Mouse (Mus musculus) embryo, embryonic 10 days (tissue): ENCODE data around the gene Rara.
"Not testable (repeated sequence)": the region's sequence is repeated elsewhere in the genome, so short reads cannot be mapped to it uniquely, and the experiment has no call there.

Experiments
- DNase-seq: peaks from one replicate; pipeline ENCODE4 v3.0.0-alpha.2; 2015; ENCODE audit warnings: low spot score

The Rara gene

DNA sequence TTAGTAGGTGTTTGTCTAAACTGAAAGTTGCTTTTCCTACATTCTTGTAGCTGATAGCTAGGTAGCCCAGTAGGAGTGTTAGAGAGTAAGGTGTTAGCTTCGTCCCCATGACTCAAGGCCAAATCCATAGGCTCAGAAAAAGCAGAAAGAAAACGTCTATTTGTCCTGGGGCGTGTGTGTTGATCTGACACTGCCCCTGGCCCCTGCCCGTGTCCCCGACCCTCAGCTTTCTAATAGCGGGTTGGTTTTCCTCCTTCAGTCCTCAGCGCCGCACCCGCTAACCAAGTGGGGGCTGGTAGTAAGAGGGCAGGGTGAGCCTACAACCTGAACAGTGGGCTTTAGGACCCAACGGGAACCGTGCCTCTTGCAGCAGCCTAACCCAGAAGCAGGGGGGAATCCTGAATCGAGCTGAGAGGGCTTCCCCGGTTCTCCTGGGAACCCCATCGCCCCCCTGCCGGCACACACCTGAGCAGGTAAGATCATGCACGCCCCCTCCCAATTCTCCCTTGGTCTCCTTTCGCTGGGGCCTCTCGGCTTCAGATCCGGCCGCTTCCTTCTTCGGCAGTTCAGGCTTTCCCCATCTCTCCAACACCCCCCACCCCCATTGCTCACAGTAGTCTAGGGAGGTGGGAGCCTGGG lies at the start of gene Rara:
TSS of gene Rara (plus strand) at position 381 of the 639 bp plus-strand sequence.
- DNase-seq: peak; percentile 74

- no peak for DNase-seq
Measured at GRCm38 (mm10) chr11:98887703-98888102, 39.9 kb upstream of the Rara start.

GRCm38 (mm10) chr11:98889077-98889476 lies 38.5 kb upstream of the Rara start:
- DNase-seq: no peak

- DNase-seq: no peak
Measured at GRCm38 (mm10) chr11:98889977-98890376, 37.6 kb upstream of the Rara start.

GRCm38 (mm10) chr11:98892426-98892825 lies 35.2 kb upstream of the Rara start:
- no peak for DNase-seq

GRCm38 (mm10) chr11:98900529-98901125 lies 27.0 kb upstream of the Rara start:
- DNase-seq: no peak

GRCm38 (mm10) chr11:98902621-98903245 lies 24.9 kb upstream of the Rara start:
- peak; percentile 89 for DNase-seq

DNA sequence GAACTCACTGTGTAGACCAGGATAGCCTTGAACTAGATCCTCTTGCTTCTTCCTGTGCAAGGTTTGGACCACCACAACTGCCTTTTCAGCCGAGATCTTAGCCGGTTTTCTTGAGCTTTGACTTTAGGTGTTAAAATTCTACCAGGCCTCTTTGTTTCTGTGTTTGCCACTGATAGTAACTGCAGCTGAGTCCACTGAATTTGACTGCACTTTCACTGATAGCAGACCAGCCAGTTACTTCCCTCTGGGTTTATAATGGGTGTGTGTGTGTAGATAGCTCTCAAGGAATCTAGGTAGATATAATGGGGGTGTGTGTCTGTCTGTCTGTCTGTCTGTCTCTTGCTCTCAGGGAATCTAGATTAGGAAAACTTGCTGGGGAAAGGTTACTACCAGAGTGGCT lies 23.0 kb upstream of the Rara start:
- no peak for DNase-seq

DNA sequence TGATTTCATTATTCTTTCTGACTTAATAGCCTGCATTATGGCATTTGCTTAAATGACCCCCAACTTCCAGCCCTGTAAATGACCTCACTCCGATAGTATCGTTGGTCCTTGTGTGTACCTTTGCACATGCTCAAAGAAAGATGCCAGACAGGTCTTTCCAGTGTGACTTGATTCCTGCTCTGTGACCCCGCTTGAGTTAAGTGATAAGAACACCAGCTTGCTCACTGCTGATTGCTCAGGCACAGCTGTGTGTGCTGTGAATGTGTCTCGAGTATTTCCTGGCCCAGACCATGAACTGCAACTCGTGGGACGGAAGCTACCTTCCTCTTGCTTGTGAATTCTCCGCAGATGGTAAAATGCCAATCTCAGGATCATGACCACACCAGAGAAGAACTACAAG lies 22.6 kb upstream of the Rara start:
- DNase-seq: peak; percentile 47

DNA sequence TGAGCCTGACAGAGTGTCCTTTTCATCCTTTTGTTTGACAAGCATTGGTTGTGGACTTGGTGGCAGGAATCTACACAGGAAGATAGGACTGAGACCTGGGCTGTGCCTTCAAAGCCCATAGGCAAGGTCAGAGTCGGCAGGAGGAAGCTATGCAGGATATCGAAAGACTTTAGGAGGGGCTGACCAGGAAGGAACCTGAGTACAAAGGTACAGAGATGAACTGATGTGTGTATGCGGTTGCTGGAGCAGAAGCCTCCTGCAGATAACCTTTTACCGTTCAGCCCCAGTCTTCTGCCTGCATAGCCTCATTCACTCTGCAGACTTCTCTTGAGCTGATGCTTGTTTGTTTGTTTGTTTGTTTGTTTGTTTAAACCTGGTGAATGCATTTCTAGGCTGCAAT lies 22.0 kb upstream of the Rara start:
- no peak for DNase-seq

DNA sequence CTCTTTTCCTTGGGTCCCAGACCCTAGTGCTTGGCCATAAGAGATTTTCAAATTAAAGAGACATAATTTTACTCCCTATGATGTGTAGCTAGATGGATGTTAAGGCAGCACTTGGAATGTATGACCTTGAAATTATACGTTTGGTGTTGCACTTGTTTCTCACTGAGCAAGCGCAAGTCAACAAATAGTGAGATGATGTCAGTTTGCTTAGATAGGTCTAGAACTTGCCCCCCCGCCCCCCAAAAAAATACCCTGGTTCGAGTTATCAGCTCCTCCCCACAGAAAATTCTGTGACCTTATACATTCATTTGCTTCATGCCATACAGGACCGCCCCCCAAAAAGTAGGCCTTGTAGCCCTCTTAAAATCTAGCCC lies 20.6 kb upstream of the Rara start:
- no peak for DNase-seq

DNA sequence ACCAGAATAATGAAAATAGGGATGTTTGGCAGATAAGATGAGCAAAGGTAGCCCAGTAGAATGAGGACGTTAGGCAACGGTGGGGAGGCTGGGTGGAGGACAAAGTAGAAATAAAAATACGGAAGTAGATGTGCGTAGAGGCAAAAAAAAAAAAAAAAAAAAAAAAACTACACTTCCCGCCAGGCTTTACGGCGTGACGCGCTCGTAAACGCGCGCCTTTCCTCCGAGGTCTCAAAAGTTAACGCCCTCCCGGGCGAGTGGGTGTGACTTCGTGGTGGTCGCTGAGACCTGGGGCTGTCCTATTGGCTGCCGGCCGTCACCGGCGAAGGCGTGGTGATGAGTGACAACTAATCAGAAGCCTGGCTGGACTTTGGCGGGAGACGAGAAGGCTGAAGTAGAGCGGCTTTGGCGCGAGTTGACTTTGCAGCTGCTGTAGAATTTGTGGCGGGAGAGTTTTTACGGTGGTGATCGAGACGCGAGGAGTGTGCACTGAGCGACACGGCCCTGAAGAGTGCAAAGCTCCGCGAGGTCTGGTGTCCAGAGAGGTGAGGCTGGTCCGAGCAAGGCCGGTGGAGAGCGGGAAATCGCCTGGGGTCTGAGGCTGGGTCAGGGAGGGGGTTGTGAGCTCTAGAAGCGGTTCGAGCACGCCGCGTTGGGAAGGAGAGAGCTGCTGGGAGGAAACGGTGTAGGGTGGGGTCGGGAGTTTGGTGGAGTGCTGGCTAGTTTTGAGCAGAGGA lies 20.0 kb upstream of the Rara start, which contains the start of gene Cdc6:
TSS of gene Cdc6 (plus strand) at position 365 of the 737 bp plus-strand sequence.
- peak; percentile 100 for DNase-seq

- peak; percentile 76 for DNase-seq
Measured at GRCm38 (mm10) chr11:98909654-98910053, 18.0 kb upstream of the Rara start.

- no peak for DNase-seq
Measured at GRCm38 (mm10) chr11:98910415-98910814, 17.2 kb upstream of the Rara start.

GRCm38 (mm10) chr11:98911498-98911897 lies 16.1 kb upstream of the Rara start:
- no peak for DNase-seq

GRCm38 (mm10) chr11:98914196-98914595 lies 13.4 kb upstream of the Rara start:
- DNase-seq: no peak

DNA sequence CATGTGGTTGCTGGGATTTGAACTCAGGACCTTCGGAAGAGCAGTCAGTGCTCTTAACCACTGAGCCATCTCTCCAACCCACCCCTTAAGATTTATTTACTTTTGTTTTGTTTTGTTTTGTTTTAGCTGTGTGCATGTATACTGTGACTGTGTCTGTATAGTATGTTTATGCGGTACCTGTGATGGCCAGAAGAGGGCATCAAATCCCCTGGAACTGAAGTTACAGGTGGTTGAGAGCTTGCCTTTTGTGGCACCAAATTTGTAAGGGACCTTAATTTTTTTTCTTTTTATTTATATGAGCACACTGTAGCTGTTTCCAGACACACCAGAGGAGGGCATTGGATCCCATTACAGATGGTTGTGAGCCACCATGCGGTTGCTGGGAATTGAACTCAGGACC lies 11.2 kb upstream of the Rara start:
- DNase-seq: not testable (repeated sequence)

- no peak for DNase-seq
Measured at GRCm38 (mm10) chr11:98917428-98918005, 10.1 kb upstream of the Rara start.

DNA sequence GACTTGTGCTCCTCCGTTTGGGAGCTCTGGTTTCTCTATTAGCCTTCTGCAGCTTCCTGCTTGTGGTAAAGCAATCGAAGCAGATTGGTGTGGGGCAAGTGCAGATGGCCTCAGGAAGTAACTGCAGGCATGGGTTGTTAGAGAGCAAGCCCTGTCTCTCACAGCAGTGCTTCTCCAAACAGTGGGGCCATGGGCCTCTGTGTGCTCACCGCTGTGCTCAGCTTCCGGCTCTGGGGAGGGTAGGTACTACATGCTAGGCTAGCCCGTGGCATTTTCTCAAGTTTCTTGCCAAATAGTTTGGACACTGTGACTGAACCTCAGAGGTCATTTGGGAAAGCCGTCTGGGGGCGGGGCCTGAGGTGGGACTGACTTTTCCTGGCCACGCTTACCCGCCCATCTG lies 9.4 kb upstream of the Rara start:
- no peak for DNase-seq

DNA sequence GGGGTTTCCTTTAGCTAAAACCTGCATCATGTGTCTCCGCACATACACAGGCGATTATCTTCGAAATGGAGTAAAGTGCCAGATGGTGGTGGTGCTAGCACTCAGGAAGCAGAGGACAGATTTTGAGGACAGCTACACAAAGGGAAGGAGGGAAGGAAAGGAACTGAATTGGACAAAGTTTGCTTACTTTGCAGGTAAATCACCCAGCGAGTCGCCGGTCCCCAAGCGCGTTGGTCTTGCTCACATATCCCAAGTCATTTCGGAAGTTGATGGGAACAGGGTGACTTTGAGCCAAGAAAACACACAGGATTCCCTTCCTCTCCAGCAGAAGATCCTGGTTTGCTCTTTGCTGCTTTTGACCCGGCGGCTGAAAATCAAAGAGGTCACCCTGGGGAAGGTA lies 8.6 kb upstream of the Rara start:
- no peak for DNase-seq

DNA sequence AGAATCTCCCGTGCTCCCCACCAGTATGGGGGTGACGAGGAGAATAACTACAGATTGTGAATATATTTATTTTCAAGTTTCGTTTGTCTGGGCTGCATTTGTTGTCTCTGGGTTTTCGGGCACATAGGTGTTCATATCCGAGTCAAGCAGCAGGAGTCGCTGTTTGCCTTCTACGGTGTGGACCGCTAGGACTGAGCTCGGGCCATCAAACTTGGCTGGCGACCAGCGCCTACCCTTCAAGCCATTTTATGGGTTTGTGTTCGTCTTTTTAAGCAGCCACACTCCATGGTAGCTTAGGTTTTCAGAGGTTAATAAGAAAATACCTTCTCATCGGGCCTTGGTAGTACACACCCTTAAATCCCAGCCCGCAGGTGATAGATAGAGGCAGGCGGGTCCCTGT lies 5.8 kb upstream of the Rara start:
- DNase-seq: peak; percentile 83

GRCm38 (mm10) chr11:98922307-98922706 lies 5.3 kb upstream of the Rara start:
- peak; percentile 78 for DNase-seq
